Mouse (Mus musculus) embryonic stem cell, embryonic (primary cell): ENCODE measurements around the gene F830045P16Rik.

Experiments used
- CTCF ChIA-PET, 4 experiments: fragments of 300-600 bp in 2 of 4; fragments of 350-600 bp in 2 of 4; sonication (Branson Sonifier 250); formaldehyde crosslinking; loops; one replicate each; lab custom pipeline; 2022; ENCODE audit warnings: inconsistent platforms in 2 of 4; lab: Charles Lee
- POLR2A ChIA-PET, 4 experiments: fragments of 300-600 bp in 2 of 4; fragments of 350-600 bp in 2 of 4; sonication (Branson Sonifier 250); formaldehyde crosslinking; loops; one replicate each; lab custom pipeline; 2022; ENCODE audit warnings: antibody characterized with exemption in 4 of 4, inconsistent platforms in 1 of 4; lab: Charles Lee

Gene F830045P16Rik

GRCm38 (mm10) chr2:129558008-129558874 is 21.8 kb upstream of the F830045P16Rik start:
- POLR2A ChIA-PET = interaction anchor here in 1 of 4 experiments (1.4 kb wide), 1 partner anchor 15 kb away, joined by 3 read pairs; no protein-coding TSS in a partner anchor
- CTCF ChIA-PET = interaction anchor here in 2 of 4 experiments (0.6 to 0.7 kb wide), 3 partner anchors 25 to 854 kb away, joined by 3 to 6 read pairs (median 4); no protein-coding TSS in a partner anchor

GRCm38 (mm10) chr2:129556081-129556480 is 19.7 kb upstream of the F830045P16Rik start:
- POLR2A ChIA-PET = interaction anchor here in 1 of 4 experiments (1.0 kb wide), 1 partner anchor 19 kb away, joined by 4 read pairs; no protein-coding TSS in a partner anchor
- CTCF ChIA-PET = no interaction called here

GRCm38 (mm10) chr2:129550781-129551180 is 14.4 kb upstream of the F830045P16Rik start:
- CTCF ChIA-PET = no interaction called here
- POLR2A ChIA-PET = interaction anchor here in 2 of 4 experiments (1.4 kb wide), 2 partner anchors 21 to 37 kb away, joined by 3 to 4 read pairs; no protein-coding TSS in a partner anchor

GRCm38 (mm10) chr2:129549537-129550135 is 13.2 kb upstream of the F830045P16Rik start:
- POLR2A ChIA-PET = interaction anchor here in 1 of 4 experiments (0.6 to 1.4 kb wide), 3 partner anchors 20 to 1523 kb away, joined by 3 read pairs; no protein-coding TSS in a partner anchor
- CTCF ChIA-PET = interaction anchor here in 1 of 4 experiments (0.5 kb wide), 1 partner anchor 1137 kb away, joined by 5 read pairs; no protein-coding TSS in a partner anchor

- POLR2A ChIA-PET = interaction anchor here in 1 of 4 experiments (1.7 kb wide), 1 partner anchor 47 kb away, joined by 4 read pairs; no protein-coding TSS in a partner anchor
- CTCF ChIA-PET = no interaction called here
These were observed 10.4 kb upstream of the F830045P16Rik start for GRCm38 (mm10) chr2:129546772-129547171.

- ChIA-PET CTCF (interaction anchor here in 1 of 4 experiments (0.6 kb wide), 1 partner anchor 196 kb away, joined by 3 read pairs; no protein-coding TSS in a partner anchor), POLR2A (interaction anchor here in 1 of 4 experiments (0.6 to 0.9 kb wide), 2 partner anchors 48 to 49 kb away, joined by 3 read pairs; no protein-coding TSS in a partner anchor)
These were observed 9.2 kb upstream of the F830045P16Rik start for GRCm38 (mm10) chr2:129545596-129545995.

GRCm38 (mm10) chr2:129544919-129545318 is 8.5 kb upstream of the F830045P16Rik start:
- CTCF ChIA-PET = interaction anchor here in 1 of 4 experiments (0.6 kb wide), 1 partner anchor 196 kb away, joined by 3 read pairs; no protein-coding TSS in a partner anchor
- POLR2A ChIA-PET = interaction anchor here in 1 of 4 experiments (0.9 kb wide), 1 partner anchor 49 kb away, joined by 3 read pairs; no protein-coding TSS in a partner anchor

- ChIA-PET CTCF (no interaction called here), POLR2A (interaction anchor here in 1 of 4 experiments (0.5 kb wide), 1 partner anchor 40 kb away, joined by 3 read pairs; no protein-coding TSS in a partner anchor)
These were observed 8.0 kb upstream of the F830045P16Rik start for GRCm38 (mm10) chr2:129544448-129544847.

- POLR2A ChIA-PET = no interaction called here
These were observed 3.6 kb upstream of the F830045P16Rik start for GRCm38 (mm10) chr2:129540036-129540435.

GRCm38 (mm10) chr2:129539175-129539574 is 2.8 kb upstream of the F830045P16Rik start:
- ChIA-PET CTCF (no interaction called here), POLR2A (no interaction called here)

More at GRCm38 (mm10) chr2:129540036-129540435, 3.6 kb upstream of the F830045P16Rik start:
- CTCF ChIA-PET = no interaction called here

- ChIA-PET POLR2A (no interaction called here), CTCF (no interaction called here)
These were observed 1.5 kb upstream of the F830045P16Rik start for GRCm38 (mm10) chr2:129537926-129538325.

- CTCF ChIA-PET = no interaction called here
These were observed 958 bp upstream of the F830045P16Rik start for GRCm38 (mm10) chr2:129537360-129537759.

GRCm38 (mm10) chr2:129536926-129537325 is 524 bp upstream of the F830045P16Rik start:
- CTCF ChIA-PET = interaction anchor here in 1 of 4 experiments (0.6 kb wide), 1 partner anchor 175 kb away, joined by 5 read pairs; no protein-coding TSS in a partner anchor
- POLR2A ChIA-PET = interaction anchor here in 2 of 4 experiments (0.9 to 2.1 kb wide), 2 partner anchors 22 to 51 kb away, joined by 3 to 6 read pairs; no protein-coding TSS in a partner anchor

More at GRCm38 (mm10) chr2:129537360-129537759, 958 bp upstream of the F830045P16Rik start:
- POLR2A ChIA-PET = no interaction called here

- ChIA-PET POLR2A (interaction anchor here in 1 of 4 experiments (1.1 to 2.1 kb wide), 2 partner anchors 20 to 59 kb away, joined by 4 to 6 read pairs; no protein-coding TSS in a partner anchor), CTCF (interaction anchor here in 1 of 4 experiments (0.6 to 0.8 kb wide), 2 partner anchors 140 to 421 kb away, joined by 3 read pairs; no protein-coding TSS in a partner anchor)
These were observed 1.4 kb downstream of the F830045P16Rik start for GRCm38 (mm10) chr2:129534886-129535591.

- POLR2A ChIA-PET = interaction anchor here in 1 of 4 experiments (0.7 to 1.0 kb wide), 2 partner anchors 14 to 118 kb away, joined by 4 read pairs; no protein-coding TSS in a partner anchor
These were observed 4.5 kb downstream of the F830045P16Rik start for GRCm38 (mm10) chr2:129531890-129532289.

GRCm38 (mm10) chr2:129531102-129531501 is 5.3 kb downstream of the F830045P16Rik start:
- CTCF ChIA-PET = no interaction called here
- POLR2A ChIA-PET = interaction anchor here in 1 of 4 experiments (1.0 kb wide), 1 partner anchor 14 kb away, joined by 4 read pairs; no protein-coding TSS in a partner anchor

More at GRCm38 (mm10) chr2:129531890-129532289, 4.5 kb downstream of the F830045P16Rik start:
- CTCF ChIA-PET = no interaction called here
